Mouse (Mus musculus) brain, embryonic 18.5 days (tissue): Measurements from ENCODE around the gene Calr4.

Experiments
- DNase-seq: peaks from one replicate; pipeline ENCODE4 v3.0.0-alpha.2; 2012; ENCODE audit warnings: low read depth, low spot score

Gene Calr4

GRCm38 (mm10) chr4:109236186-109236879 is 2.0 kb downstream of the Calr4 start:
- no peak for DNase-seq

DNA sequence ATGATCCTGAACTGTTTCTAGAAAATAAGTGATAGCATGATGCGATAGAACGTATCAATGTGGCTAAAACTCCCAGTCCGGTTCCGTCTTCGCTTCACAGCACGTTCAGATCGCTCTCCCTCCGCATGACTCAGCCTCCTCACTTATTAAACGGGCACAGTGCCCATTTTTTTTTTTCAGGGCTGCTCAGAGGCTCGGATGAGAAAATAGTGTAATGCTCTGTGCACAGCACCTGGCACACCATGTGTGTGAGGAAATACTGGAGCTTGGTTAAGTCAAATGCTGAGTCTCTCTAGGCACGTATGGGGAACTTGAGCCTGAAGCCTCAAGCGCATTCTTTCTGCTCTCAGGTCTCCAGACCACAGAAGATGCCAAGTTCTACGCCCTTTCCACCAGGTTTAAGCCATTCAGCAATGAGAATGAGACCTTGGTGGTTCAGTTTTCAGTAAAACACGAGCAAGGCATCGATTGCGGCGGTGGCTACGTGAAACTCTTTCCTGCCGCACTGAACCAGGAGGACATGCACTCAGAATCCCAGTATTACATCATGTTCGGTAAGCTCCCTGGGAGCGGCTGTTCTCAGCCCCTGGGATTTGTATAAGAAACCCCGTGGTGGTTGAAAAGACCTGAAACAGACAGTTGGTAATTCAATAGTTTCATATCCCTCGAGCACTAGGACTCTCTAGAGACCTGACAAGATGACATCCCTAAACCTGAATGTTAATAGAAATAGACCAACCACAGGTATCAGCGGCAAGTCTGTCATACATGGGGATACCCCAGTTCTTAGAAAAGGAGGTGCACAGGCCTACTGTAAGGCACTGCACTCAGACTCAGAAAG is 4.4 kb downstream of the Calr4 start:
- DNase-seq, result no peak

- DNase-seq, result no peak
Measured at GRCm38 (mm10) chr4:109241221-109241620, 6.9 kb downstream of the Calr4 start.

DNA sequence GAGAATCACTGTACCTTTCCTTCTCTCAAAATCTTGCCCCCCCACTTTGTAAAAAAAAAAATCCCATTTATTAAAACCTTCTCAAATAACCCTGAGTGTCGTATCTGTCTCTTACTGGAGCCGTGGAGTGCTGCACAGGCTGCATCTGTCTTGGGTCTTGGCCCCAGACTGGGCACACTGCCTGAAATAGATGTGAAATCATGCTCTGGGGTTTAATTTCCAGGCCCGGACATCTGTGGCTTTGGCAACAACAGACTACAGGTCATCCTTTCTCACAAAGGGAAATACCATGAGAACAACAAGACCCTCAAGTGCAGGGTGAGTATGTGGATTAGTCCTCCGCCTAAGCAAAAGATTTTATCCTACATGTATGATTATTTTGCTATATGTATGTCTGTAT is 7.6 kb downstream of the Calr4 start:
- DNase-seq, result no peak

DNA sequence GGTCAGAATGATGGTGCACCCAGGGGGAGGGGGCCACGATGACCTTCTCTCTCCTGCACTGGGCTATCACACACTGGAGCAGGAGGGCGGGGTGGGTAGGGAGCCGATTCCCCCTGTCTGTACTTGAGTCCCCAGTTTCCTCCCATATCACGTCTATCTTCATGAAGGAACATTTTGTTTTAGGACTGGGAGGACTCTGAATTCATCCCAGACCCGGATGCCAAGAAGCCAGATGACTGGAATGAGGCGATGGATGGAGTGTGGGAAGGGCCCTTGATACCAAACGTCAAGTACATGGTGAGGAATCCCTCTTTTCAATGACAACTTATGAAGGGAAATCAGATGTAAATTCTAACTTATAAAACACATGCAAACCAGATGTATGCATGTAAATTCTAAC is 10.2 kb downstream of the Calr4 start:
- no peak for DNase-seq

DNA sequence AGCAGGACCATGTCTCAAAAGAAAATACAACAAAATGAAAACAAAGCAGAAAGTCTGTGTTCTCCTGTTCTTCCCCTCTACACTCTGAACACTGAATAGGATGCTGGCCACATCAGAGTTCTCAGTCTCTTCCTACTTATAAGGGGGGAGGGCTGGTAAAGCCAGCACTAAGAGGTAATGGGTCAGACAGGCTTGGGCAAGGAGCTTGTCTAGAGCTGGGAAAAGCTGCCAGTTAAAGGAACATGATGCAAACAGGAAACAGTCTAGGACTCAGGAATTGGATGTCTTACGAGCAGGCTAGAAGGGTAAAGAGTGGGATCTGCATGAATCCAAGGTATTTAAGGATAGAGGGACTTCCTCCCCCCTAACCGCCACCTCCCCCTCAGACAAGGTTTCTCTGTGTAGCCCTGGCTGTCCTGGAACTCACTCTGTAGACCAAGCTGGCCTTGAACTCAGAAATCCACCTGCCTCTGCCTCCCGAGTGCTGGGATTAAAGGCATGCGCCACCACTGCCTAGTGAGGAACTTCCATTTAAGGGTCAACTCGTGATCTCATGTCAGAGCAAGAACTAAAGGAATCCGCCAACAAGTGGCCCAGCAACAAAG is 10.8 kb downstream of the Calr4 start:
- DNase-seq, result no peak

GRCm38 (mm10) chr4:109251605-109252004 is 17.3 kb downstream of the Calr4 start:
- no peak for DNase-seq

GRCm38 (mm10) chr4:109252199-109252598 is 17.9 kb downstream of the Calr4 start:
- no peak for DNase-seq

DNA sequence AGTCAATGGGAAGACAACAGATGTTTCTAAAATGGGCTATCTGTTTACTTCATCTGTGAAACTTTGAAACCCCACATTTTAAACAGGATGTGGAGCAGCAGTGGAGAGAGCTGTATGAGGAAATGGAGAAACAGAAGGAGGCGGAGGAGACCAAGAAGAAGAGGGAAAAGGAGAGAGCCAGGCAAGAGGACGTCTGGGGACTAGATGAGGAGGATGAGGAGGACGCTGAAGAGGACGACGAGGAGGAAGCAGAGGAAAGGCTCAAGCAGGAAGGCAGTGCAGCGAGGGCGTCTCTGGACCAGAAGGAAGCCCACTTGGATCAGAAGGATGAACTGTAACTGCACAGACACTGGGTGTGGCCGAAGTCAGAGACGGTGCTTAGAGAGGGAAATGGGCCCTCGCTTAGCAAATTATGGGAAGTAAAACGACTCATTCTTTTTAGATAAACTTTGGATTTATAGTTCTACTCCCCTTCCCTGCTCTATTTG is 19.4 kb downstream of the Calr4 start:
- DNase-seq, result no peak

DNA sequence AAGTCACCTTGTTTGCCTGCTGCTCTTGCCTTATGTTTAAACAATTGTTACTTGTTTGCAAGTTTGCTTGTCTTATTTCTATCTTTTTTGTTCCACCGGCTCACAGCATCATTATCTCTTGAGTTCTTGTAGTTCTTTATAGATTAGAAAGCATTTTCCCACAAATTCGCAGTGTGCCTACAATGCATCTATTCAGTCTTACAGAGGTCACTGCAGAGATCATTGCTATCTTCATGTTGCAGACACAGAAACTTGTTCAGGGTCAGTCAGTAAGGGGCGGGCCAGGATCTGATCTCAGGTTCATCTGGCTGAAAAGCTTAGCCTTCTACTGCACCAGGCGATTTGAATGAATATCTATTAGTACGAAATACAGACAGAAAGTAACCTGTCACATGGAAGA is 20.2 kb downstream of the Calr4 start:
- DNase-seq, result no peak

DNA sequence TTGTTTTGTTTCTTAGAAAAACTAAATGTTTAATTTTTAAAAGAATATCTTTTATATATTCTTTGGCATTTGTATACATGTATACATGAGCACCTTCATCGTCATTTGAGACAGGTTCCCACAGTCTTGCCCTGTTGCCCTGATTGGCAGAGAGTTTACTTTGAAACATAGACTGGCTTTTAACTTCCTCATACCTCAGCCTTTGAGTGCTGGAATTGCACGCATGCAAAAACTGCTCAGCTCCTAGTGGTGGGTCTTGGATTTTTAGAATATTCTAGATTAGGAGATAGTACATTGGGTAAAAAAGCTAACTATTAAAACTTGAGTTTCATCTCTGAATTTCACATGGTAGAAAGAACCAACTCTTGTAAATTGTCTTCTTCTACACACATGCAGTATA is 21.0 kb downstream of the Calr4 start:
- DNase-seq, result no peak

- DNase-seq, result no peak
Measured at GRCm38 (mm10) chr4:109255727-109256417, 21.6 kb downstream of the Calr4 start.

- DNase-seq, result no peak
Measured at GRCm38 (mm10) chr4:109256791-109257190, 22.5 kb downstream of the Calr4 start.

DNA sequence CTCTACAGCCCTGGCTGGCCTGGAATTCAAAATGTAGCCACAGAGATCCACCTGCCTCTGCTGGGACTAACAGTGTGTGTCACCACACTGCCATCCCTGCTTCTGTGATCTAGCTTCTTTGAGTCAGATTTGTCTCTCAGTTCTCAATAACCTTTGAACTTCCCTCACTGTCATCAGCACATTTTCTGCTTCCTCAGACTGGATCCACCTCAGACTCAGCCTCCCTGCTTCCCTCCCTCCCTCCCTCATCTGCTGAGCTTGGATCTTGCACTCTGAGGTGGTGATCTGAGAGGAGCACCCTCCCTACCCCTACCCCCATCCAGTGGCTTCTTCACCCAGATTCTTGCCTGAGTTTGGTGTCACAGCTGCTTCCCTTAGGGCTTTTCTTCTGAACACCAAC is 23.4 kb downstream of the Calr4 start:
- DNase-seq, result no peak

- no peak for DNase-seq
Measured at GRCm38 (mm10) chr4:109262068-109262467, 27.8 kb downstream of the Calr4 start.

- no peak for DNase-seq
Measured at GRCm38 (mm10) chr4:109266056-109266455, 31.8 kb downstream of the Calr4 start.

DNA sequence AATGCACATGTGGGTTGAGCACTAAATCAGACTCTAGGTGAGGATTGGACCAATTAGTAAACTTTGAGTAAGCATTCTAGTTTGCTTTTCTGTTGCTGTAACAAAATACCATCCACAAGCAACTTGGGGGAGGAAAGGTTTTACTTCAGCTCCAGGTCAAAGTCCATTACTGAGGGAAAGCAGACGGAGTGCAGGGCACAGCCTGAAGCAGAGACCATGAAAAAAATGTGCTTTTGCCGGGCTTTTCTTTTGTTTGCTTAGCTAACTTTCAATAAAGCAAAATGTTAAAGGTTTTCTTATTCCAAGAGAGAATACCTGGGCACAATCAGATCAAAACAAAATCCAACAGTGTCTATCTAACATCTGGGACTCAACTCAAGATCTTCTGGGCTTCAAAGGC is 32.5 kb downstream of the Calr4 start:
- DNase-seq, result no peak

DNA sequence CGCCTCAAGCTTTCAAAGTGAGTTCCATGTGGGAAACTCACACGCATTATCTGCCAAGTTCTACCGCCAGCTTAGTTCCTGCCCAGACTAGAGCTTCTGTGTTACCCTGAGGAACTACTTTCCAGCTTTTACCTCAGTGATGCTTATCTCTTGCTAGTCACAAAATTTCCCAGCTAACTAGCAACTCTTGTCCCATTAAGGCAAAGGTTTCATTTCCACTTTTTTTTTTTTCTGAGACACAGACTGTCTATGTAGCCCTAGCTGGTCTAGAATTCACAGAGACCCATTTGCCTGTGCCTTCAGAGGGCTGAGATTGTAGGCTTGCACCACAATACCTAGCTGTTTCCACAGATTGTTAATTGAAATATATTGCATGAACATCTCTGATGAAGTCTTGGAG is 33.2 kb downstream of the Calr4 start:
- DNase-seq, result no peak

DNA sequence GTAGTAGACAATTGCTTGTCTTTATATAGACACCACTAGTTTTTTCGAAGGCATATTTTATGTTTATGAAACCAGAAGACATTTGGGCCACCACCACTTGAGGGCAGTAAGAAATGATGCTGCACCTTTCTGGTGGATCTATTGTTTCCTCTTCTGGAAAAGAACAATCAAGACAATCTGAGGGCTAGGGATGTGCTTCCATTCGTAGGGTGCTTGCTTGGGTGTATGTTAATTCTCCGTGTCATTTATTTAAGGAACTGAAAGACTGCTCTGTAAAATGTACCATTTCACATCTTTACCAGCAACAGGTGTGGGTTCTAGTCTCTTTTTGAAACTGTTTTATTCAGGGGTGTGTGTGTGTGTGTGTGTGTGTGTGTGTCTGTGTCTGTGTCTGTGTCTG is 34.6 kb downstream of the Calr4 start:
- no peak for DNase-seq

- no peak for DNase-seq
Measured at GRCm38 (mm10) chr4:109271803-109272202, 37.5 kb downstream of the Calr4 start.

- no peak for DNase-seq
Measured at GRCm38 (mm10) chr4:109273586-109274240, 39.4 kb downstream of the Calr4 start.
